Mouse (Mus musculus) hindbrain, embryonic 11.5 days (tissue): ENCODE data around the gene Tuba1c. TPM values are rescaled to one million over a fixed set of nuclear protein-coding genes. Genes with fewer than 3 reads are reported as not detected.
A peak's percentile ranks its signal among the peaks of the same experiment; 100 is the strongest.

Source experiments
- ATAC-seq: fragments of 200-750 bp; cut with Nextera tagmentation; 2 replicates; pipeline ENCODE4 v1.8.0; 2017; ENCODE audit warnings: mild to moderate bottlenecking, moderate TSS enrichment, moderate library complexity; ENCODE audit not compliant: low FRiP score
- DNase-seq: peaks from one replicate; pipeline ENCODE4 v3.0.0-alpha.2; 2015; ENCODE audit warnings: low spot score
- H3K27ac ChIP-seq: fragments of 300-500 bp; sonication (generic); 2 replicates; pipeline ENCODE4 v1.5.1; 2014; ENCODE audit warnings: mild to moderate bottlenecking, low read depth, low read length
- H3K27me3 ChIP-seq: fragments of 300-500 bp; sonication (generic); 2 replicates; pipeline ENCODE4 v1.6.1; 2014; ENCODE audit warnings: mild to moderate bottlenecking, low read length, moderate library complexity, mixed read lengths; ENCODE audit not compliant: control insufficient read depth, insufficient read depth
- H3K36me3 ChIP-seq: fragments of 300-500 bp; sonication (generic); 2 replicates; pipeline ENCODE4 v1.6.1; 2014; ENCODE audit warnings: mild to moderate bottlenecking, low read length, moderate library complexity, mixed read lengths; ENCODE audit not compliant: control insufficient read depth, insufficient read depth
- H3K4me1 ChIP-seq: fragments of 300-500 bp; sonication (generic); replicated peaks from 2 replicates; pipeline ENCODE4 v1.6.1; 2014; ENCODE audit warnings: low read length, mixed read lengths; ENCODE audit not compliant: control insufficient read depth, insufficient read depth
- H3K4me2 ChIP-seq: fragments of 300-500 bp; sonication (generic); replicated peaks from 2 replicates; pipeline ENCODE4 v1.6.1; 2014; ENCODE audit warnings: mild to moderate bottlenecking, low read depth, low read length
- H3K4me3 ChIP-seq: fragments of 300-500 bp; sonication (generic); 2 replicates; pipeline ENCODE4 v1.5.1; 2014; ENCODE audit warnings: low read depth, low read length
- H3K9ac ChIP-seq: fragments of 300-500 bp; sonication (generic); 2 replicates; pipeline ENCODE4 v1.6.1; 2014; ENCODE audit warnings: low read depth, low read length
- H3K9me3 ChIP-seq: fragments of 300-500 bp; sonication (generic); 2 replicates; pipeline ENCODE4 v1.6.1; 2016; ENCODE audit warnings: low read length; ENCODE audit not compliant: control insufficient read depth
- WGBS: fragments of 180-500 bp; shearing (Covaris S2); extraction: QIAGEN DNeasy Blood & Tissue Kit; methylation state at CpG from one replicate; pipeline ENCODE4 v1.1.7; 2014; 5-methylcytosine and 5-hydroxymethylcytosine counted together
- polyA plus RNA-seq: library from polyadenylated mRNA; unstranded; fragments of >200 nt; fragmentation: Nextera tagmentation; extraction: Ambion mirVana; gene quantifications from 2 replicates; pipeline ENCODE4 v1.2.1, GENCODE M21; 2014

Tuba1c gene
- polyA plus RNA-seq, 1 experiment from 2014 or later, result 93.2 TPM

GRCm38 (mm10) chr15:99020171-99020570, 9.5 kb upstream of the Tuba1c start:
- H3K4me3 ChIP-seq, result no peak overlapping the region
- no peaks in the 10 kb centered on the region for H3K9me3 ChIP-seq
- no peak overlapping the region for H3K4me2 ChIP-seq
- ATAC-seq (no peak), DNase-seq (no peak)
- H3K4me1 ChIP-seq, result no peaks in the 10 kb centered on the region
- no peaks in the 10 kb centered on the region for H3K27me3 ChIP-seq
- no peaks in the 10 kb centered on the region for H3K36me3 ChIP-seq
- WGBS, result 89% methylated on average over 4 of the region's 4 CpGs
- H3K27ac ChIP-seq, result no peak overlapping the region
- no peak overlapping the region for H3K9ac ChIP-seq

GRCm38 (mm10) chr15:99021255-99021654, 8.4 kb upstream of the Tuba1c start:
- Histone ChIP-seq H3K36me3 (no peaks in the 10 kb centered on the region), H3K27me3 (no peaks in the 10 kb centered on the region), H3K9me3 (no peaks in the 10 kb centered on the region), H3K4me2 (no peak overlapping the region), H3K27ac (no peak overlapping the region), H3K4me3 (no peak overlapping the region), H3K9ac (no peak overlapping the region), H3K4me1 (no peaks in the 10 kb centered on the region)
- ATAC-seq (no peak), DNase-seq (no peak)
- 97% methylated on average over 7 of the region's 7 CpGs for WGBS

- Histone ChIP-seq H3K27ac (no peak overlapping the region), H3K4me3 (no peak overlapping the region), H3K4me2 (no peak overlapping the region), H3K4me1 (0 out of 2 replicates have a peak, but pooled peaks cover 2% of the 10 kb centered on the region), H3K27me3 (no peaks in the 10 kb centered on the region), H3K36me3 (no peaks in the 10 kb centered on the region), H3K9ac (no peak overlapping the region), H3K9me3 (no peaks in the 10 kb centered on the region)
- 24% methylated on average over 7 of the region's 8 CpGs for WGBS
- ATAC-seq (no peak), DNase-seq (peak; percentile 93)
Measured at GRCm38 (mm10) chr15:99024668-99025314, 4.9 kb upstream of the Tuba1c start.

DNA sequence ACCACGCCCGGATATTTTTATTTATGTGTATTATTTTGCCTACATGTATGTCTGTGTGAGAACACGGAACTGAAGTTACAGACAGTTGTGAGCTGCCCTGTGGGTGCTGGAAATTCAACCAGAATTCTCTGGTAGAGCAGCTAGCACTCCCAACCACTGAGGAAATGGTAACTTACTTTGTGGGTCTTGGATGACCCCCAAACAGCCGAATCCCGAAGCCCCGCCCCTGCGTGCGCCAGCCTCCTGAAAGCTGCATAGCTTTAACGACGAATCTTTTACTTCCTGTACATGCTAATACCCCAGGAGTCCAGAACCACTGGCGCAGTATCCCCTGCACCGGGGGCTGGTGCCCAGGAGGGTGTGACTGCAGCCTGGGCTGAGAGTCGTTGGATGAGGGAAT, 4.3 kb upstream of the Tuba1c start:
- no peak overlapping the region for H3K27ac ChIP-seq
- H3K4me2 ChIP-seq, result no peak overlapping the region
- no peaks in the 10 kb centered on the region for H3K9me3 ChIP-seq
- no peaks in the 10 kb centered on the region for H3K36me3 ChIP-seq
- H3K27me3 ChIP-seq, result peaks cover 3% of the 10 kb centered on the region
- 0 out of 2 replicates have a peak, but pooled peaks cover 2% of the 10 kb centered on the region for H3K4me1 ChIP-seq
- 73% methylated on average over 13 of the region's 13 CpGs for WGBS
- no peak overlapping the region for H3K9ac ChIP-seq
- DNase-seq, result no peak
- H3K4me3 ChIP-seq, result no peak overlapping the region
- no peak for ATAC-seq

DNA sequence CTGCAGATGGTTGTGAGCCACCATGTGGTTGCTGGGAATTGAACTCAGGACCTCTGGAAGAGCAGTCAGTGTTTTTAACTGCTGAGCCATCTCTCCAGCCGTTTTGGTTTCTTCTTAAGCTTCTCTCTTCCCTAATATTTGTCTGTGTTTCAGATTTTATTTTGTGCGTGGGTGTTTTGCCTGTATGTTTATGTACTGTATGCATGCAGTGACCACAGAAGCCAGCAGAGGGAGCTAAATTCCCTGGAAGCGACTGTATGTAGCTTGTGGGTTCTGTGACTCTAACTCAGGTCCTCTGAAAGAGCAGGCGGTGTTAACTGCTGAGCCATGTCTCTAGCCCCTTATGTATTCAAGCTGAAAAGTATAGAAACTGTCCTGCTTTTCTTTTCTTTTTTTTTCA, 3.4 kb upstream of the Tuba1c start:
- H3K27me3 ChIP-seq, result peaks cover 6% of the 10 kb centered on the region
- WGBS, result 52% methylated on average over 4 of the region's 4 CpGs
- 0 out of 2 replicates have a peak, but pooled peaks cover 2% of the 10 kb centered on the region for H3K4me1 ChIP-seq
- ATAC-seq, result no peak
- no peak overlapping the region for H3K27ac ChIP-seq
- H3K36me3 ChIP-seq, result no peaks in the 10 kb centered on the region
- no peak overlapping the region for H3K4me3 ChIP-seq
- DNase-seq, result peak; percentile 56
- no peak overlapping the region for H3K4me2 ChIP-seq
- H3K9me3 ChIP-seq, result no peaks in the 10 kb centered on the region
- H3K9ac ChIP-seq, result no peak overlapping the region

- no peaks in the 10 kb centered on the region for H3K36me3 ChIP-seq
- WGBS, result 76% methylated on average over 5 of the region's 5 CpGs
- no peak overlapping the region for H3K27ac ChIP-seq
- H3K9ac ChIP-seq, result no peak overlapping the region
- H3K4me1 ChIP-seq, result 0 out of 2 replicates have a peak, but pooled peaks cover 4% of the 10 kb centered on the region
- H3K4me2 ChIP-seq, result no peak overlapping the region
- H3K27me3 ChIP-seq, result peaks cover 6% of the 10 kb centered on the region
- DNase-seq, result no peak
- no peak overlapping the region for H3K4me3 ChIP-seq
- ATAC-seq, result no peak
- H3K9me3 ChIP-seq, result no peaks in the 10 kb centered on the region
Measured at GRCm38 (mm10) chr15:99027116-99027515, 2.6 kb upstream of the Tuba1c start.

DNA sequence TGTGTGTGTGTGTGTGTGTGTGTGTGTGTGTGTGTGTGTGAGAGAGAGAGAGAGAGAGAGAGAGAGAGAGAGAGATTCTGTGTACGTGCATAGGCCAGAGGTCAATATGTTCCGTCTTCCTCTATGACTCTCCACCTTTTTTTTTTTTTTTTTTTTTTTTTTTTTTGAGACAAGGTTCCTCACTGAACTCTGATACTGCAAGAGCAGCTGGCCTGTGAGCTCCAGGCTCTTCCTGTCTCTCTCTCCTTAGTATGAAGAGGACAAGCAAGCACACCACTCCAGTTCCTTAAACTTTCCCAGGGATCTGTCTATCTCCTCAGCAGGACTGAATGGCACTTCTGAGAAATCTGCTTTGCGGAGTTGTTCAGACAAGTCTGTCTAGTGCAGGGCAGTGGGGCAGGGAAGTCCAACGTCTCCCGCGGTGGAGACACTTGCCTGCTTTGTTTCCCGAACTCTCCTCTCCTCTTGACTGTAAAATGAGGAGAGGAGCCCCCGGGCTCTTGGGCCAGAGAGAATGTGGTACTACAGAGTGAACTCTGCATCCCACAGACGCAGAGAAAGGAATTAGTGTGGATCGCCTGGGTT, 725 bp upstream of the Tuba1c start:
- ATAC-seq, result no peak
- H3K9ac ChIP-seq, result peak overlapping the region; percentile 35; the same call in 1 of the 2 replicates
- no peak overlapping the region for H3K27ac ChIP-seq
- no peaks in the 10 kb centered on the region for H3K9me3 ChIP-seq
- H3K27me3 ChIP-seq, result peaks cover 6% of the 10 kb centered on the region
- H3K4me1 ChIP-seq, result 0 out of 2 replicates have a peak, but pooled peaks cover 5% of the 10 kb centered on the region
- peak overlapping the region; percentile 63 for H3K4me2 ChIP-seq
- DNase-seq, result peak; percentile 48
- 6% methylated on average over 10 of the region's 10 CpGs for WGBS
- no peaks in the 10 kb centered on the region for H3K36me3 ChIP-seq
- H3K4me3 ChIP-seq, result peak overlapping the region; percentile 51

GRCm38 (mm10) chr15:99030585-99031387, 1.1 kb downstream of the Tuba1c start:
- Histone ChIP-seq H3K4me1 (0 out of 2 replicates have a peak, but pooled peaks cover 5% of the 10 kb centered on the region), H3K27ac (no peak overlapping the region), H3K36me3 (no peaks in the 10 kb centered on the region), H3K9me3 (no peaks in the 10 kb centered on the region), H3K9ac (peak overlapping the region; percentile 45), H3K4me2 (peak overlapping the region; percentile 63), H3K27me3 (peaks cover 6% of the 10 kb centered on the region), H3K4me3 (peak overlapping the region; percentile 51)
- DNase-seq (no peak), ATAC-seq (no peak)
- 20% methylated on average over 26 of the region's 26 CpGs for WGBS
